Mouse (Mus musculus): ENCODE measurements around the gene Eif3g. TPM values are rescaled to one million over a fixed set of nuclear protein-coding genes. Genes with fewer than 3 reads are reported as not detected.

The Eif3g gene
- 100 to 1,000 TPM; 105 to 114 TPM for total RNA-seq (2021)
- long read RNA-seq, experiment 1, transcript Eif3g-201 (11 exons, 1,101 nt): major isoform, 110 of 112 reads
- long read RNA-seq, experiment 1, partial matches to known transcripts: 2 of 112 reads
- long read RNA-seq, experiment 1, other reads (novel, unspliced or antisense): 0 of 112 reads
- long read RNA-seq, experiment 2, transcript Eif3g-201 (11 exons, 1,101 nt): major isoform, 85 of 89 reads
- long read RNA-seq, experiment 2, partial matches to known transcripts: 3 of 89 reads
- long read RNA-seq, experiment 2, other reads (novel, unspliced or antisense): 1 of 89 reads

- intact Hi-C loops (cut with DNase I; ENCODE audit: low total_unique reads): loop anchor here (2.0 kb wide), 1 partner anchor 242 kb away; no protein-coding TSS in a partner anchor
- DNase-seq: peak; percentile 84
These were observed at the start of gene Eif3g for GRCm38 (mm10) chr9:20898511-20899073. Gene Eif3g, minus strand, starts transcription at chr9:20898623.

- intact Hi-C loops (cut with DNase I; ENCODE audit: low total_unique reads): no loop called here
- no peak for DNase-seq
These were observed 47.9 kb upstream of the Eif3g start for GRCm38 (mm10) chr9:20946066-20946880.

- DNase-seq: no peak
- intact Hi-C loops (cut with DNase I; ENCODE audit: low total_unique reads): no loop called here
These were observed 46.4 kb upstream of the Eif3g start for GRCm38 (mm10) chr9:20944697-20945370.

- intact Hi-C loops (cut with DNase I; ENCODE audit: low total_unique reads): no loop called here
- peak; percentile 23 for DNase-seq
These were observed 45.5 kb upstream of the Eif3g start for GRCm38 (mm10) chr9:20943911-20944310.

GRCm38 (mm10) chr9:20943396-20943795 is 45.0 kb upstream of the Eif3g start:
- intact Hi-C loops (cut with DNase I; ENCODE audit: low total_unique reads): no loop called here
- DNase-seq: peak; percentile 18

GRCm38 (mm10) chr9:20923258-20923657 is 24.8 kb upstream of the Eif3g start:
- intact Hi-C loops (cut with DNase I; ENCODE audit: low total_unique reads): no loop called here
- DNase-seq: no peak

- DNase-seq: no peak
- intact Hi-C loops (cut with DNase I; ENCODE audit: low total_unique reads): loop anchor here (5.0 kb wide), 1 partner anchor 41 kb away; the partner anchor contains the start of gene Dnmt1
These were observed 17.7 kb upstream of the Eif3g start for GRCm38 (mm10) chr9:20916160-20916559.

GRCm38 (mm10) chr9:20909948-20910347 is 11.5 kb upstream of the Eif3g start:
- intact Hi-C loops (cut with DNase I; ENCODE audit: low total_unique reads): loop anchor here (5.0 kb wide), 1 partner anchor 82 kb away; no protein-coding TSS in a partner anchor
- no peak for DNase-seq

GRCm38 (mm10) chr9:20902174-20902491 is 3.7 kb upstream of the Eif3g start:
- no peak for DNase-seq
- intact Hi-C loops (cut with DNase I; ENCODE audit: low total_unique reads): no loop called here

GRCm38 (mm10) chr9:20901466-20902173 is 3.2 kb upstream of the Eif3g start:
- intact Hi-C loops (cut with DNase I; ENCODE audit: low total_unique reads): no loop called here
- no peak for DNase-seq

GRCm38 (mm10) chr9:20897736-20898510 is 500 bp downstream of the Eif3g start:
- DNase-seq: no peak
- intact Hi-C loops (cut with DNase I; ENCODE audit: low total_unique reads): loop anchor here (2.0 kb wide), 1 partner anchor 243 kb away; no protein-coding TSS in a partner anchor

- intact Hi-C loops (cut with DNase I; ENCODE audit: low total_unique reads): no loop called here
- no peak for DNase-seq
These were observed 3.0 kb downstream of the Eif3g start for GRCm38 (mm10) chr9:20895382-20895781.

GRCm38 (mm10) chr9:20894629-20895028 is 3.8 kb downstream of the Eif3g start:
- DNase-seq: no peak

GRCm38 (mm10) chr9:20893590-20894343 is 4.7 kb downstream of the Eif3g start:
- DNase-seq: no peak
- intact Hi-C loops (cut with DNase I; ENCODE audit: low total_unique reads): no loop called here

More at GRCm38 (mm10) chr9:20894629-20895028, 3.8 kb downstream of the Eif3g start:
- intact Hi-C loops (cut with DNase I; ENCODE audit: low total_unique reads): no loop called here

GRCm38 (mm10) chr9:20893069-20893468 is 5.4 kb downstream of the Eif3g start:
- DNase-seq: no peak
- intact Hi-C loops (cut with DNase I; ENCODE audit: low total_unique reads): no loop called here

- intact Hi-C loops (cut with DNase I; ENCODE audit: low total_unique reads): no loop called here
- no peak for DNase-seq
These were observed 6.2 kb downstream of the Eif3g start for GRCm38 (mm10) chr9:20892104-20892653.

GRCm38 (mm10) chr9:20891339-20892103 is 6.9 kb downstream of the Eif3g start:
- DNase-seq: no peak
- intact Hi-C loops (cut with DNase I; ENCODE audit: low total_unique reads): no loop called here

Data from gastrocnemius, postnatal 14 days (tissue).